Mouse (Mus musculus): Measurements from ENCODE around the gene Polr1b. TPM values are rescaled to one million over a fixed set of nuclear protein-coding genes. Genes with fewer than 3 reads are reported as not detected.

The Polr1b gene
- polyA plus RNA-seq, 1 experiment from 2014 or later: 21.5 TPM

Other genes with a start within 250 kb of the Polr1b start
- 1.6 and 2.7 TPM in 2 replicates for gene Fbln7, start 238.0 kb upstream of the Polr1b start, polyA plus RNA-seq (2014; fragmentation: Nextera tagmentation; extraction: Ambion mirVana)
- gene Zc3h8, start 156.9 kb upstream of the Polr1b start, polyA plus RNA-seq (2014; fragmentation: Nextera tagmentation; extraction: Ambion mirVana): 10.9 and 11.0 TPM in 2 replicates
- 1.2 and 1.7 TPM in 2 replicates for gene Zc3h6, start 133.6 kb upstream of the Polr1b start, polyA plus RNA-seq (2014; fragmentation: Nextera tagmentation; extraction: Ambion mirVana)
- 19.2 and 20.6 TPM in 2 replicates for gene Gm10762, start 133.3 kb upstream of the Polr1b start, polyA plus RNA-seq (2014; fragmentation: Nextera tagmentation; extraction: Ambion mirVana)
- 0.20 TPM in 1 of 2 replicates, not detected in the other for gene Vinac1, start 52.8 kb upstream of the Polr1b start, polyA plus RNA-seq (2014; fragmentation: Nextera tagmentation; extraction: Ambion mirVana)
- 14.7 and 15.7 TPM in 2 replicates for gene Ttl, start 35.1 kb upstream of the Polr1b start, polyA plus RNA-seq (2014; fragmentation: Nextera tagmentation; extraction: Ambion mirVana)
- 26.8 and 29.0 TPM in 2 replicates for gene Chchd5, start 28.7 kb downstream of the Polr1b start, polyA plus RNA-seq (2014; fragmentation: Nextera tagmentation; extraction: Ambion mirVana)
- gene Slc20a1, start 97.8 kb downstream of the Polr1b start, polyA plus RNA-seq (2014; fragmentation: Nextera tagmentation; extraction: Ambion mirVana): 50.5 and 51.6 TPM in 2 replicates
- 101 and 111 TPM in 2 replicates for gene Ckap2l, start 196.2 kb downstream of the Polr1b start, polyA plus RNA-seq (2014; fragmentation: Nextera tagmentation; extraction: Ambion mirVana)
- 0.13 TPM in 1 of 2 replicates, not detected in the other for gene Il1a, start 209.0 kb downstream of the Polr1b start, polyA plus RNA-seq (2014; fragmentation: Nextera tagmentation; extraction: Ambion mirVana)